Mouse (Mus musculus): ENCODE measurements around the gene Psg27. TPM values are rescaled to one million over a fixed set of nuclear protein-coding genes. Genes with fewer than 3 reads are reported as not detected.
"Not testable (repeated sequence)": the region's sequence is repeated elsewhere in the genome, so short reads cannot be mapped to it uniquely, and the experiment has no call there.

Psg27 gene
- total RNA-seq (2021): not detected
- long read RNA-seq, experiment 1: 0 reads
- long read RNA-seq, experiment 2: 0 reads

DNA sequence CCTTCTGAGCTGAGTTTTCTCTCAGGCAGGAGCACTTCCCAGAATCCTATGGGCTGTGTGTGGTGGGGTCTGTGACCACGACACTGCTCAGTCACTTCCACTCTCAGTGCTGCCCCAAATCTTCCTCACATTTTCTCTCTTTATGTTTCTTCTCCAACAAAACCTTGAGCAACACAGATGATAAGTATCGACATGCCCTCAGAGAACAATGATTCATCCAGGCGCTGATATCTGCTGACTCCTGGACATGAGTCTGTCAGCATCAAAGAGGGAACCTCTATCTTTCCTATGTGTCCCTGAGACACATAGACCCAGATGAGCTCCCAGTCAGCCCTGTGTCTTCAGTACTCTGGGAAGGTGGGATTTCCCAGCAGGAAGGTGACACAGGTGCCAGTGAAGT, at the start of gene Psg27:
TSS of gene Psg27 (minus strand) at position 101 of the 400 bp plus-strand sequence.
- DNase-seq: no peak

DNA sequence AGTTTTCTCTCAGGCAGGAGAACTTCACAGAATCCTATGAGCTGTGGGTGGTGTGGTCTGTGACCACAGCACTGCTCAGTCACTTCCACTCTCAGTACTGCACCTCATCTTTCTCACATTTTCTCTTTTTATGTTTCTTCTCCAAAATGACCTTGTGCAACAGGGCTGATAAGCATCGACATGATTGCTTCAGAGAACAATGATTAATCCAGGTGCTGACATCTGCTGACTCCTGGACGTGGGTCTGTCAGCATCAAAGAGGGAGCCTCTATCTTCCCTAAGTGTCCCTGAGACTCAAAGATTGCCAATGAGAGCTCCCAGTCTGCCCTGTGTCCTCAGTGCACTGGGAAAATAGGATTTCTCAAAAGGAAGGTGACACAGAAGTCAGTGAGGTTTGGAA, 49.3 kb upstream of the Psg27 start, which contains the start of gene Psg23:
TSS of gene Psg23 (minus strand) at position 101 of the 400 bp plus-strand sequence.
- not testable (repeated sequence) for DNase-seq

- no peak for DNase-seq
Measured at GRCm38 (mm10) chr7:18559850-18560249, 7.3 kb downstream of the Psg27 start.

GRCm38 (mm10) chr7:18555751-18556150, 11.4 kb downstream of the Psg27 start:
- not testable (repeated sequence) for DNase-seq

GRCm38 (mm10) chr7:18533420-18533819, 33.7 kb downstream of the Psg27 start:
- DNase-seq: no peak

DNA sequence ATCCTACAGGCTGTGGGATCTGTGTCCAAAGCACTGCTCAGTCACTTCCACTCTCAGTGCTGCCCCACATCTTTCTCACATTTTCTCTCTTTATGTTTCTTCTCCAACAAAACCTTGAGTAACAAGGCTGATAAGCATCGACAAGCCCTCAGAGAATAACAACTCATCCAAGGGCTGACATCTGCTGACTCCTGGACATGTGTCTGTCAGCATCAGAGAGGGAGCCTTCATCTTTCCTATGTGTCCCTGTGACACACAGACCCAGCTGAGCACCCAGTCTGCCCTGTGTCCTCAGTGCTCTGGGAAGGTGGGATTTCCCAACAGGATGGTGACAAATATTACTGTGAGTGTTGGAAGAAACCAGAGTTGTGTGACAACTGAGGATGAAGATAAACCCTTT, 34.9 kb downstream of the Psg27 start, which contains the start of gene Psg25:
TSS of gene Psg25 (minus strand) at position 101 of the 400 bp plus-strand sequence.
- DNase-seq: no peak

DNA sequence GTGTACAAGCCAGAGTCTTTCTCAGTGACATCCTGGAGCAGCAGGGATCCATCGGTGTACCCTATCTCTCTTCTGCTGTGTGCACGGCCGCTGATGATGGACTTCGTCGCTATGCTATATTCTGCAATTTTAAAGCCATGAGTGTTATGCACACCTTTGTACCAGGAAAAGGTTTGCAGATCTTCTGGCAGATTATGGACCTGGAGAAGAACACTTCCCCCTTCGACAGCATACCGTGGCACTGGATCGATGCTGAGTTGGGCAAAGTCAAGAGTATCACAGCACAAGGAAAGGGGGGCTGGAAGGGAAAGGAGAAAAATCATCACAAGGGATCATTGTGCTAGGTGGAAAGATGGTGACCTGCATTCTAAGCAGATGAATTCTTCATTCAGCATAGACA, 42.4 kb downstream of the Psg27 start:
- no peak for DNase-seq

DNA sequence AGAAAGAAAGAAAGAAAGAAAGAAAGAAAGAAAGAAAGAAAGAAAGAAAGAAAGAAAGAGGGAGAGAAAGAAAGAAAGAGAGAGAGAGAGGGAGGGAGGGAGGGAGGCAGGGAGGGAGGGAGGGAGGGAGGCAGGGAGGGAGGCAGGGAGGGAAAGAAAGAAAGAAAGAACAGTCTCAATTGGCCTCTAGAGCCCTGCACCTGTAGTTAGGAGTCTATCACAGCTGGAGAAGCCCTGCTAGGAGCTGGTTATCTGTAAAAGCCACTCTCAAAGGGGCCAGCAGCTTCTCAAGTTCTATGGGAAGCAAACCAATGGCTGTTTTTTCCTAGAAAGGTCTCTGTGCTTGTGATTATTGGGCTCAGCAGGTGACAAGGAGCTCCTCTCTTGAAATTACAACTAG, 54.3 kb downstream of the Psg27 start:
- not testable (repeated sequence) for DNase-seq

DNA sequence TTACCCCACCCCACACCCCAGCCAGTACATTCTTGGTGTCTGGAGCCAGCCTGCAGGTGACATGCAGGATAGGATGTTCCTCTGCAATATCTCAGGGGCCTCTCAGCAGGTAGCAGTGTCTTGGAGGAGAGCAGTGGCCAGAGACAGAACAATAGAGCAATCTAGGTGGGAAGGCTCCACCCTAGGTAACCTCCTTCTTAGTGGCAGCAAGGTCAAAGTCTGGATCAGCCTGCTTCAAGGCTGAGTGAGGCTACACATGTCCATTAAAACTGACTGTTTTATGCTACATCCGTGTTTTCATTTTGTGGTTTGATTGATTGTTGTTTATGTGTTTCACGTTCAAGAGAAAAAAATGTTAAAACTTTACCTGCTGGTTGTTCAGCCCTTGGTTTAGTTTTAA, 54.7 kb downstream of the Psg27 start:
- DNase-seq: not testable (repeated sequence)

- DNase-seq: no peak
Measured at GRCm38 (mm10) chr7:18511479-18511878, 55.6 kb downstream of the Psg27 start.

Other genes with a start within 250 kb of the Psg27 start
- gene Psg18, start 212.3 kb downstream of the Psg27 start, total RNA-seq (2021): not detected
- not detected for gene Psg28, start 135.3 kb downstream of the Psg27 start, total RNA-seq (2021)
- gene Psg26, start 83.1 kb downstream of the Psg27 start, total RNA-seq (2021): not detected
- gene Psg25, start 35.0 kb downstream of the Psg27 start, total RNA-seq (2021): not detected
- not detected for gene Psg23, start 49.2 kb upstream of the Psg27 start, total RNA-seq (2021)
- not detected for gene Psg21, start 89.4 kb upstream of the Psg27 start, total RNA-seq (2021)
- not detected for gene Psg20, start 118.9 kb upstream of the Psg27 start, total RNA-seq (2021)
- gene Psg22, start 150.8 kb upstream of the Psg27 start, total RNA-seq (2021): not detected
- gene Psg19, start 231.2 kb upstream of the Psg27 start, total RNA-seq (2021): not detected

Data from gastrocnemius, postnatal 25 days (tissue).